In genomic region chr5:21488506-21488905, GRCm38 (mm10) we compare ENCODE assay signal across 10 mouse cellular contexts. TPM values are rescaled to one million over a fixed set of nuclear protein-coding genes. Genes with fewer than 3 reads are reported as not detected.
A peak's percentile ranks its signal among the peaks of the same experiment; 100 is the strongest.
DNase-seq lines count a peak whose midpoint lies in the region; ATAC-seq and TF ChIP-seq lines count a peak whose summit lies in the region.
"Had no signal": no experiment of that assay in that cellular context is flagged by ENCODE, and none has a peak within 500 bp of the region (broad histone marks: within the 10 kb centered on the region; RNA-seq: fewer than 3 reads in every experiment).

No protein-coding gene starts in this region.

- H3K27ac ChIP-seq in lung, embryonic 14.5 days (ENCODE audit: low read depth): peak overlapping the region; percentile 20; the same call in 1 of the 2 replicates
- H3K27ac ChIP-seq in embryonic facial prominence, embryonic 15.5 days (replicated peaks): peak overlapping the region; percentile 65
- 0 out of 2 replicates have a peak overlapping the region, but pooled peaks have one; percentile 3 for H3K27ac ChIP-seq in intestine, embryonic 15.5 days
- H3K27ac ChIP-seq: midbrain, embryonic 10.5 days had no signal

- no peak for TF ChIP-seq CTCF in lung, embryonic 14.5 days (IDR thresholded peaks at IDR 0.05; ENCODE audit: low read depth)

- H3K9ac ChIP-seq in lung, embryonic 14.5 days: no peak overlapping the region
- no peak overlapping the region for H3K9ac ChIP-seq in embryonic facial prominence, embryonic 15.5 days
- H3K9ac ChIP-seq in intestine, embryonic 15.5 days: no peak overlapping the region

- no peak; the same call in 1 of the 2 replicates for ATAC-seq in lung, embryonic 14.5 days (ENCODE audit: insufficient read depth)
- no peak for ATAC-seq in embryonic facial prominence, embryonic 15.5 days (ENCODE audit: insufficient number of reproducible peaks, low FRiP score, low TSS enrichment, low read depth)
- ATAC-seq in intestine, embryonic 15.5 days: no peak

- no peaks in the 10 kb centered on the region for H3K9me3 ChIP-seq in lung, embryonic 14.5 days (ENCODE audit: low read depth, low read length)
- no peaks in the 10 kb centered on the region for H3K9me3 ChIP-seq in embryonic facial prominence, embryonic 15.5 days (replicated peaks)
- H3K9me3 ChIP-seq in intestine, embryonic 15.5 days: no peaks in the 10 kb centered on the region
- H3K9me3 ChIP-seq: midbrain, embryonic 10.5 days had no signal

- WGBS in lung, embryonic 14.5 days: 77% methylated on average over 5 of the region's 5 CpGs
- WGBS in embryonic facial prominence, embryonic 15.5 days: 69% methylated on average over 5 of the region's 5 CpGs
- whole genome bisulfite sequencing in intestine, embryonic 15.5 days: 86% methylated on average over 5 of the region's 5 CpGs

- no peaks in the 10 kb centered on the region for H3K4me1 ChIP-seq in lung, embryonic 14.5 days (ENCODE audit: insufficient read depth)
- peaks cover 31% of the 10 kb centered on the region for H3K4me1 ChIP-seq in embryonic facial prominence, embryonic 15.5 days
- H3K4me1 ChIP-seq in intestine, embryonic 15.5 days (replicated peaks): no peaks in the 10 kb centered on the region

- no peak overlapping the region for H3K4me3 ChIP-seq in lung, embryonic 14.5 days (ENCODE audit: low read depth, low read length)
- H3K4me3 ChIP-seq in embryonic facial prominence, embryonic 15.5 days (replicated peaks): no peak overlapping the region
- H3K4me3 ChIP-seq in intestine, embryonic 15.5 days (replicated peaks): no peak overlapping the region
- H3K4me3 ChIP-seq: midbrain, embryonic 10.5 days had no signal

- no peak overlapping the region for H3K4me2 ChIP-seq in lung, embryonic 14.5 days
- H3K4me2 ChIP-seq in embryonic facial prominence, embryonic 15.5 days (replicated peaks): no peak overlapping the region
- no peak overlapping the region for H3K4me2 ChIP-seq in intestine, embryonic 15.5 days (replicated peaks)
- H3K4me2 ChIP-seq: liver, embryonic 11.5 days had no signal

- H3K27me3 ChIP-seq in lung, embryonic 14.5 days (ENCODE audit: insufficient read depth, low read length): no peaks in the 10 kb centered on the region
- no peaks in the 10 kb centered on the region for H3K27me3 ChIP-seq in embryonic facial prominence, embryonic 15.5 days
- no peaks in the 10 kb centered on the region for H3K27me3 ChIP-seq in intestine, embryonic 15.5 days (replicated peaks)

- DNase-seq in lung, embryonic 14.5 days: no peak
- no peak for DNase-seq in lung, postnatal 25 days (ENCODE audit: low spot score)
- peak; percentile 41 for DNase-seq in cerebellum, adult 9-10 months
- DNase-seq in urinary bladder, postnatal 25 days (ENCODE audit: low spot score): no peak
- DNase-seq in thymus, postnatal 14 days: no peak
- DNase-seq: adrenal gland, postnatal 36 days had no signal

- H3K36me3 ChIP-seq in lung, embryonic 14.5 days (ENCODE audit: insufficient read depth): no peaks in the 10 kb centered on the region
- H3K36me3 ChIP-seq in embryonic facial prominence, embryonic 15.5 days: no peaks in the 10 kb centered on the region
- H3K36me3 ChIP-seq in intestine, embryonic 15.5 days: no peaks in the 10 kb centered on the region
- H3K36me3 ChIP-seq: midbrain, embryonic 10.5 days had no signal

RNA-seq across cellular contexts. Expression of gene Lrrc17, which starts 54.9 kb away (rescaled TPM):
- polyA plus RNA-seq in lung, embryonic 14.5 days (2014; fragmentation: Nextera tagmentation; extraction: Ambion mirVana): 39.5 and 45.3 TPM in 2 replicates
- 131 and 134 TPM in 2 replicates for polyA plus RNA-seq in embryonic facial prominence, embryonic 15.5 days (2015; fragmentation: Nextera tagmentation; extraction: Ambion mirVana)
- 38.2 and 43.3 TPM in 2 replicates for polyA plus RNA-seq in intestine, embryonic 15.5 days (2015; fragmentation: Nextera tagmentation; extraction: Ambion mirVana)

Comparison
In these comparisons a context has a peak if more than half of its experiments do, and no peak if none do; other contexts are left out.
1. H3K27ac ChIP-seq: peak in every context shown above with its lines; median percentile 65 in embryonic facial prominence, embryonic 15.5 days; 20 in lung, embryonic 14.5 days; 3 in intestine, embryonic 15.5 days.